Mouse (Mus musculus): ENCODE measurements around the gene Satb1. TPM values are rescaled to one million over a fixed set of nuclear protein-coding genes. Genes with fewer than 3 reads are reported as not detected.

The Satb1 gene
- polyA plus RNA-seq, 1 experiment: 6.5 TPM

GRCm38 (mm10) chr17:51760251-51760887, 72.7 kb downstream of the Satb1 start:
- H3K4me1 ChIP-seq (ENCODE audit: control insufficient read depth, insufficient read depth, low read length): peaks cover 2% of the 10 kb centered on the region; the same call in 1 of the 2 replicates
- TF ChIP-seq CTCF (IDR thresholded peaks at IDR 0.05; ENCODE audit: borderline replicate concordance, insufficient read depth, low read length): no peak
- TF ChIP-seq POLR2A (IDR thresholded peaks at IDR 0.05; ENCODE audit: low read depth, low read length): no peak
- 0 out of 2 replicates have a peak overlapping the region, but pooled peaks have one; percentile 1 for H3K4me3 ChIP-seq (ENCODE audit: insufficient read depth, low read length)
- no peak overlapping the region for H3K27ac ChIP-seq (ENCODE audit: insufficient read depth, low read length)

GRCm38 (mm10) chr17:51759509-51759908, 73.6 kb downstream of the Satb1 start:
- Histone ChIP-seq H3K4me3 (ENCODE audit: insufficient read depth, low read length) (no peak overlapping the region), H3K27ac (ENCODE audit: insufficient read depth, low read length) (no peak overlapping the region), H3K4me1 (ENCODE audit: control insufficient read depth, insufficient read depth, low read length) (peaks cover 2% of the 10 kb centered on the region; the same call in 1 of the 2 replicates)
- TF ChIP-seq POLR2A (IDR thresholded peaks at IDR 0.05; ENCODE audit: low read depth, low read length): no peak
- TF ChIP-seq CTCF (IDR thresholded peaks at IDR 0.05; ENCODE audit: borderline replicate concordance, insufficient read depth, low read length): no peak

GRCm38 (mm10) chr17:51752142-51752541, 80.9 kb downstream of the Satb1 start:
- no peaks in the 10 kb centered on the region for H3K4me1 ChIP-seq (ENCODE audit: control insufficient read depth, insufficient read depth, low read length)
- no peak for TF ChIP-seq POLR2A (IDR thresholded peaks at IDR 0.05; ENCODE audit: low read depth, low read length)
- TF ChIP-seq CTCF (IDR thresholded peaks at IDR 0.05; ENCODE audit: borderline replicate concordance, insufficient read depth, low read length): no peak
- no peak overlapping the region for H3K27ac ChIP-seq (ENCODE audit: insufficient read depth, low read length)
- H3K4me3 ChIP-seq (ENCODE audit: insufficient read depth, low read length): no peak overlapping the region

GRCm38 (mm10) chr17:51747204-51747603, 85.9 kb downstream of the Satb1 start:
- Histone ChIP-seq H3K27ac (ENCODE audit: insufficient read depth, low read length) (no peak overlapping the region), H3K4me3 (ENCODE audit: insufficient read depth, low read length) (no peak overlapping the region), H3K4me1 (ENCODE audit: control insufficient read depth, insufficient read depth, low read length) (peaks cover 7% of the 10 kb centered on the region)
- TF ChIP-seq POLR2A (IDR thresholded peaks at IDR 0.05; ENCODE audit: low read depth, low read length): no peak
- no peak for TF ChIP-seq CTCF (IDR thresholded peaks at IDR 0.05; ENCODE audit: borderline replicate concordance, insufficient read depth, low read length)

- peaks cover 7% of the 10 kb centered on the region for H3K4me1 ChIP-seq (ENCODE audit: control insufficient read depth, insufficient read depth, low read length)
- TF ChIP-seq POLR2A (IDR thresholded peaks at IDR 0.05; ENCODE audit: low read depth, low read length) (no peak), CTCF (IDR thresholded peaks at IDR 0.05; ENCODE audit: borderline replicate concordance, insufficient read depth, low read length) (no peak)
- no peak overlapping the region for H3K27ac ChIP-seq (ENCODE audit: insufficient read depth, low read length)
- H3K4me3 ChIP-seq (ENCODE audit: insufficient read depth, low read length): no peak overlapping the region
Measured at GRCm38 (mm10) chr17:51742502-51742901, 90.6 kb downstream of the Satb1 start.

GRCm38 (mm10) chr17:51741126-51741525, 92.0 kb downstream of the Satb1 start:
- peaks cover 4% of the 10 kb centered on the region for H3K4me1 ChIP-seq (ENCODE audit: control insufficient read depth, insufficient read depth, low read length)
- TF ChIP-seq POLR2A (IDR thresholded peaks at IDR 0.05; ENCODE audit: low read depth, low read length): no peak
- TF ChIP-seq CTCF (IDR thresholded peaks at IDR 0.05; ENCODE audit: borderline replicate concordance, insufficient read depth, low read length): no peak
- no peak overlapping the region for H3K27ac ChIP-seq (ENCODE audit: insufficient read depth, low read length)
- H3K4me3 ChIP-seq (ENCODE audit: insufficient read depth, low read length): no peak overlapping the region

GRCm38 (mm10) chr17:51740246-51740645, 92.8 kb downstream of the Satb1 start:
- no peak overlapping the region for H3K27ac ChIP-seq (ENCODE audit: insufficient read depth, low read length)
- TF ChIP-seq POLR2A (IDR thresholded peaks at IDR 0.05; ENCODE audit: low read depth, low read length) (no peak), CTCF (IDR thresholded peaks at IDR 0.05; ENCODE audit: borderline replicate concordance, insufficient read depth, low read length) (no peak)

GRCm38 (mm10) chr17:51724486-51724885, 108.6 kb downstream of the Satb1 start:
- no peak overlapping the region for H3K27ac ChIP-seq (ENCODE audit: insufficient read depth, low read length)
- no peaks in the 10 kb centered on the region for H3K4me1 ChIP-seq (ENCODE audit: control insufficient read depth, insufficient read depth, low read length)
- H3K4me3 ChIP-seq (ENCODE audit: insufficient read depth, low read length): no peak overlapping the region
- TF ChIP-seq POLR2A (IDR thresholded peaks at IDR 0.05; ENCODE audit: low read depth, low read length) (no peak), CTCF (IDR thresholded peaks at IDR 0.05; ENCODE audit: borderline replicate concordance, insufficient read depth, low read length) (no peak)

More at GRCm38 (mm10) chr17:51740246-51740645, 92.8 kb downstream of the Satb1 start:
- H3K4me3 ChIP-seq (ENCODE audit: insufficient read depth, low read length): no peak overlapping the region
- H3K4me1 ChIP-seq (ENCODE audit: control insufficient read depth, insufficient read depth, low read length): peaks cover 4% of the 10 kb centered on the region

GRCm38 (mm10) chr17:51695711-51696110, 137.4 kb downstream of the Satb1 start:
- H3K4me3 ChIP-seq (ENCODE audit: insufficient read depth, low read length): no peak overlapping the region
- TF ChIP-seq CTCF (IDR thresholded peaks at IDR 0.05; ENCODE audit: borderline replicate concordance, insufficient read depth, low read length) (no peak), POLR2A (IDR thresholded peaks at IDR 0.05; ENCODE audit: low read depth, low read length) (no peak)
- no peak overlapping the region for H3K27ac ChIP-seq (ENCODE audit: insufficient read depth, low read length)
- no peaks in the 10 kb centered on the region for H3K4me1 ChIP-seq (ENCODE audit: control insufficient read depth, insufficient read depth, low read length)

- no peak overlapping the region for H3K4me3 ChIP-seq (ENCODE audit: insufficient read depth, low read length)
- TF ChIP-seq POLR2A (IDR thresholded peaks at IDR 0.05; ENCODE audit: low read depth, low read length) (no peak), CTCF (IDR thresholded peaks at IDR 0.05; ENCODE audit: borderline replicate concordance, insufficient read depth, low read length) (no peak)
- no peaks in the 10 kb centered on the region for H3K4me1 ChIP-seq (ENCODE audit: control insufficient read depth, insufficient read depth, low read length)
- H3K27ac ChIP-seq (ENCODE audit: insufficient read depth, low read length): no peak overlapping the region
Measured at GRCm38 (mm10) chr17:51695271-51695670, 137.8 kb downstream of the Satb1 start.

Measured in embryonic fibroblast, embryonic 13.5 days (primary cell).